Mouse (Mus musculus): Measurements from ENCODE around the gene Neurl4. TPM values are rescaled to one million over a fixed set of nuclear protein-coding genes. Genes with fewer than 3 reads are reported as not detected.

Gene Neurl4
- polyA plus RNA-seq, 2 experiments from 2014 or later, result 7.9 to 8.0 TPM

DNA sequence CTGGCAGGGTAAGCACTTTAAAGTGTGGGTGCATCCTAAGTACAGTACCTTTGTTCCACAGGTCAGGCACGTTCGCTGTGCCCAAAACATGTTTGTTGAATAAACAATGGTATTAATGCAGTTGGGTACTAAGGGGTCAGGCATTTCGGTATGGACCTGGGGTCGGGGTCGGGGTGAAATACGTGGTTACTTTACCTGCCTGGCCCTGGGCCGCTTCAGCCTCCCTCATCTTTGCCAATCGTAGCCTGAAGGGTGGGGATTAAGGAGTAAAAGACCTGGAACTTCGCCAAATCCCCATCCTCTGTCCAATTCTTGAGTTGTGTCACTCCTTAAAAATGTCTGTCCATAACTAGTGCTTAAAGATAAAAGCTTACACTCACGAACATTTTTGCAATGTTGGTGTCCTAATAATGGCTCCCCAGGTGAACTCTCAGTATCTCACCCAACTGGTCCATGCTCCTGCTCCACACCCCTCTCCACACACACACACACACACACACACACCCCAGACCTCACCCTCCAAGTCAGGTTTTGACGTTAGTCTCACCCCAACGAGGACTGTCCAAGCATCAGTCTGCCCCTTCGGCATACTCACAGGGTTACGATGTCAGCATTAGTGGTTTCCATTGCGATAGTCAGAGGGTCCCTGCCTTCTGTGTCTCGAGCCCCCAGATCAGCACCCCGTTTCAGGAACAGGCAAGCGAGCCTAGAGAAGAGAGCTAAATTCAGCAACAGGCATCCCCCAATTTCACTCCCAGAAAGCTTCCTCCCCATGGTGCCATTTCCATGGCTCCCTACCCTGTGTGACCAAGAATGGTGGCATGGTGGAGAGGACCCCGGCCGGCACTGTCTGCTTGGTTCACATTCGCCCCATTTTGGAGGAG lies 18.8 kb upstream of the Neurl4 start:
- no peak for ATAC-seq

DNA sequence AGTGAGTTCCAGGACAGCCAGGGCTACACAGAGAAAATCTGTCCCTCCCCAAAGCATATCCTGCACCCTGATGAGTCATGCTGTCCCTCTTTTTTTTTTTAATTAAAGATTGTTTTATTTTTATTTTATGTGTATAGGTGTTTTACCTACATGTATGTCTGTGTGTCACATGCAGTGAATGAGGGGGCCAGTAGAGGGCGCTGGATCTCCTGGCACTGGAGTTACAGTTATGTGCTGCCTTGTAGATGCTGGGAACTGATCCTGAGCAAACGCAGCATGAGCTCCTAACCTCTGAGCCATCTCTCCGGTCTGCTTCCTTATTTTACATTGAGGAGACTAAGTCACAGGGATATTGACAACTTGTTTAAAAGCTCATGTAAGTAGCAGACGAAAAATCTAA lies 17.8 kb upstream of the Neurl4 start:
- no peak for ATAC-seq

DNA sequence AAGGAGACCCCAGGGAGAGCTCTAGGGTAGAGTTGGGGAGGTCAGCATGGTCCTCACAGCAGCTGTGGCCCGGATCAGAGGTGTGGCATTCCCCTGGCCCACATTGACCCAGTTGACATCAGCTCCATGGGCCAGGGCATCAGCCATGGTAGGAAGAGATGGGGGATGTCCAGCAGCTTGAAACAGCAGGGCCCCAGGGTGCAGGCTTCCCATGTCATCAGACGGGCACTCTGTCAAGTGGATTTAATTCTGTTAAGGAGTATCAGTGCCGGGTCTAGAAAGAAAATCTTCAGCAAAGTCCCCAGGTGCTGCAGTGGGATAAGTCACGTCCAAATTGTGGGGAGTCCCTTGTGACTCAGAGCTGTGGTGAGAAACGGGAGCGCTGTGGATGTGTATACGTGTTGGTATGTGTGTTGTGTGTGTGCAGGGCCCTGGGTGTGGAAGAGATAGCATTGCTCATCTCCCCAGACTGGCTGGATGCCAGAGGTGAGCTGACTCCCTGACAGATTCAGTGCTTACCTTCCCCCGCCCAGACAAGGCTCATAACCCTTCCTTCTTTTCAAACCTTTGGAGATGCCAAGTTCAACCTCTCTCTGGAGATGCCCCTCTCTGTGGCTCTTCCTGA lies 17.2 kb upstream of the Neurl4 start:
- no peak for ATAC-seq

DNA sequence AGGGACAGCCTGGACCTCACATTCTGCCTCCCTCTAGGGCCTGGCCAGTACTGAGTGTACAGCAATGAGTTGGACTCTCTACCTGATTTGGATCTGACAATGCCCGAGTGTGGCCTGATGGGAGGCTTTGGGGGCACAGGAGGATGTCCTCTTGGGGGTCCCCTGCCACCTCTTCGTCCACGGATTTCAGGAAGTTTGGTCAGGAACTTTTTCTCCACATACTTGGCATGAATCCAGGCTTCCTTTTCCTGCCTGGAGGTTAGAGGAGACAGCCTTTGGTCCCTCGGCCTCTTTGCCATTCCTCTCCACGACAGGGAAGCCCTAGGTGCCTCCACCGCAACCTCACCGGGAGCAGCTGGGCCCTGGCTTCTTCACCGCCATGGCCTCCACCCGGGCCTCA lies 16.6 kb upstream of the Neurl4 start:
- no peak for ATAC-seq

DNA sequence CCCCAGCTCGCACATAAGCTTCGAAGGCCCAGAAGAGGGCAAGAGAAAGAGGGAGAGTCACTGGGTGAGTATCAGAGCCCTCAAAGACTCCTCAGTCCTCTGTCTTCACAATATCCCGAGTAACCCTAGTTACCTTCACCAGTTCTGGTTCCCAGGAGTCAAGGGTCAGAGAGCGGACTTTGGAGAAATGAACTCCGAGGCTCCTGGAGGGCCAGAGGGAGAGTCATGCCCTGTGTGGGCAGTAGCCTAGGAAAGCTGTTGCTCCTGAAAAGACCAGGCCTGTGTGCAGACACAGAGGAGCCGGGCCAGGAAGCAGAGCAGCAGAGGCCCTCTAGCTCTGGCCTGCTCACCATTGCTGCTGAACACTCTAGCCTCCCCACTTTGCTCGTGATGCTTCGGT lies 16.2 kb upstream of the Neurl4 start:
- ATAC-seq, result no peak

DNA sequence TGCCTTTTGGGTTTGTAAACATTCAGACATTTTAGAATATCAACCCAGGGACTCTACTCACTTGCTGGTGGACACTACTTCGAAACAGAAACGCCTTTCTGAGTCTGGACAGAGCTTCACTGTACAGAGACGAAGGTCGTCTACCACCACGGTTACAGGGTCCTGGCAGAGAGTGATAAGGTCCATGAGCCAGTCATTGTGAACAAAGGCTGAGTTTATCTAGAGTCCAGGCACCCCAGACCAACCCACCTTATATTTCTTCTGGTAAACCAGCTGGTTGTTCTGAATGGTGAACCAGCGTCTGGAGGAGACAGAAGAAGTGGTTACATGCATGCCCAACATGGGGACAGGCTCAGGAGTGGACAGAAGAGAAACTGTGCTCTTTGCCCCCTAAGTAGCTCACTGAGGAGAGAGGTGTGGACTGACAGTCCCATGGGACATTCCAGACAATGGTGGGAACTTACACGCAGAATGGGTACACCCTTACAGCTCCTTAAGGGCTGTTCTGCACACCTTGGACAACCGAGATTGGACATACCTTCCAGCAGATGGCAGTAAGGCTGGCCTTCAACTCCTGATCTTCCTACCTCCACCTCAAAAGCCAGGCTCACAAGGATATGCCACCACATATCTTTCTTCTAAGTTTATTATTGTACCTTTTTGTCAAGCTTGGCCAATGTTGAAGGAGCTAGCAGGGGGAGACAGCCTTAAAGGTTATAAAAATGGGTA lies 13.8 kb upstream of the Neurl4 start:
- no peak for ATAC-seq

DNA sequence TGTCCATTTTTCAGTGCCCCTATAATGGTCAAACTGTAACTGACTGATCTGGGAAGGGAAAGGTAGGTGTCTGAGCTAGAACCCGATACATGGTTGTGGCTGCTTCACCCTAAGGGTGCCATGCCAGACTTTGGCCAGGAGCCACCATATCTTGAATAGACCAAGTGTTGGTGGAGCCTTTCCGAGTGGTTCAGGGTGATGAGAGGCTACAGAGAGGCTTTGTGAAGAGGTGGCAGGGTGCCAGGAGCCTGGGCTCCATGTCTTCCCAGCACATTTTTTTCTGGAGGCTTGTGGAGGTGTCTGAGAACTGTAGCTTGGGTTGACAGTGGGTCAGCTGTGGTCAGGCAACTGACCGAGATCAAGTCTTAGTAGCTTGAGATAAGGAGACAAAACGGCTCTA lies 9.4 kb upstream of the Neurl4 start:
- no peak for ATAC-seq

DNA sequence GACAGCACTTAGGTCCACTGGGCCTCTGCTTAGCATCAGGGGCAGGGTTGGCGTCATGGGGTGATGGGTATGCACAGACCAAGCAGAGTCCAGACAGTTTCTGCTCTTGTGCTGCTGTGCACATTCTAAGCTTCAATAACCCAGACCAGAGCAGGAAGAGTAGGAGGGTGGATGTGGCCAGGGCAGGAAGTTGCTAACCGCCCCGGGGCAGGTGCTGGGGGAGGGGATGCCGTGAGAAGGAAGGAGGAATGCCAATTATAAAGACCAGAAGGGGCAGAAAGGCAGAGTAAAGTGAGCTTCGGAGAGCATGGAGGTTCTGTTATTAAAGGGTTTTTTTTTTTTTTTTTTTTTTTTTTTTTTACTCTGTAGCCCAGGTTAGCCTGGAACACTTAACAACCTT lies 6.2 kb upstream of the Neurl4 start:
- ATAC-seq, result peak; percentile 95

DNA sequence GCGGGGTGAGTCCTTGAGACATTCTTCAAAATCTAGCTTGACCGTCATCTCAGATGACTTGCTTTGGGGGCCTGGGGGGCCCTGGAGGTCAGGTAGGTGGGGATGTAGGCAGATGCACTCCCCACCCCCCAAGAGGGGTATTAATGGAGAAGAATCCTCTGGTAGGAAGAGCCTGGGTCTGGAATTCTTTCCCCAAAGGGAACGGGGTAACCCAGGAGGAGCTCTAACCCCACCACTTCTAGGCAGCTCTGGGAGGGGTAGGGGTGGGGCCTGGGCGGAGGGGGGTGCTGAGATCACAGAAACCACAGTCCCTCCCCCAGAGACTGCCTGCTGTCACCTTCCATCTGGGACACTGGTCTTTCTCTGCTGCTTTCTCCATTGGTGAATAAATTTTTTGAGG lies 5.6 kb upstream of the Neurl4 start, which contains the start of gene Acap1:
Acap1 (minus strand) TSS at position 249 of the 400 bp plus-strand sequence.
- peak; percentile 37 for ATAC-seq

DNA sequence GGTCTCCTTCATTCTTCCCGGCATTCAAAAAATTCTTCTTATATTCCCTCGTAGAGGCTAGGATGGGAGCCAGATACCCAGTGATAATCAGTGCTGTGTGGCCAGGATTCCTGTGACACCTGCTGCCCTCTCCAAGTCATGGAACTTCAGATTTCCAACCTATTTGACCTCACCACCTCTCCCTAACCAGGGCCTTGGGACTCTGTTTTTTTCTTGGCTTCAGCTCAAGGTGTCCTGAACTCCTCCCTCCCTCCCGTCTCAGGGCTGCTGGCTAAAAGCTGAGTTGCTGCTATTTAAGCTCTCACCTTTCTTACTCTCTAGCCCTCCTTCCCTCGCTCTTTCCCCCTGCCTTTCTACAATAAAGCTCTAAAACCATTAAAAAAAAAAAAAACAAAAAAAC lies 1.0 kb upstream of the Neurl4 start:
- ATAC-seq, result no peak

DNA sequence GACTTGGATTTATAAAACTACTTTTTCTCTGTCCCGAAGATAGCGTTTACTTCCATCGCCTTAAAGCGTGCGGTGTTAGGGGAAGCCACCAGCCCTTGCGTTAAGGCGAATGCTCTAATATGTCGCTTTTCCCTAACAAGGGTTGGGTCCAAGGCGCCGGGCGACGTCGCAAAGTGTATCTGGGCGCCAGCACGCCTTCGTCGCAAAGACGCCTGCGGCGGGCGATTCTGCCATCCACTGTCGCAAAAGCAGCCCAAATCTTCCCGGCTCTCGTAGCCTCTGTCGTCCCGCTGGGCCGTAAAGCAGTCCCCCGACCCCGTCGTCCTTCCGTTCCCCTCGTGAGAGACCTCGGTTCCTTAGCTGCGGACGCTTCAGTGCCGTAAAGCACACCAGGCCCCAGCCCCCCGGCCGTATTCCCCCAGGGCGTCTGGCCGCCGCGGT lies 554 bp downstream of the Neurl4 start:
- peak; percentile 55 for ATAC-seq

DNA sequence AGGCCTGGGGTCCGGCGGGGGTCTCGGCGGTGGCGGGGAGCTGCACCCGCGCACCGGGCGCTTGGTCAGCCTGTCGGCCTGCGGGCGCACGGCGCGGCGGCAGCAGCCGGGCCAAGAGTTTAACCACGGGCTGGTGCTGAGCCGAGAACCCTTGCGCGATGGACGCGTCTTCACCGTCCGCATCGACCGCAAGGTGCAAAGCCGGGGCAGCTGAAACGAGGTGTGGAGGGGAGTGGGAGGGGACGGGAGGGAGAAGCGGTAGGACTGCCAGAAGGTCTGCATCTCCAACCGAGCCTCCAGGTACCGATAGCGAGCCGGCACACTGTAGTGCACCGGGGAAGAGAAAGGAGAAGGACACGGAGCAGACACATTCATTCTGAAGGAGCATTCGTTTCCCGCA lies 1.1 kb downstream of the Neurl4 start:
- ATAC-seq, result no peak

DNA sequence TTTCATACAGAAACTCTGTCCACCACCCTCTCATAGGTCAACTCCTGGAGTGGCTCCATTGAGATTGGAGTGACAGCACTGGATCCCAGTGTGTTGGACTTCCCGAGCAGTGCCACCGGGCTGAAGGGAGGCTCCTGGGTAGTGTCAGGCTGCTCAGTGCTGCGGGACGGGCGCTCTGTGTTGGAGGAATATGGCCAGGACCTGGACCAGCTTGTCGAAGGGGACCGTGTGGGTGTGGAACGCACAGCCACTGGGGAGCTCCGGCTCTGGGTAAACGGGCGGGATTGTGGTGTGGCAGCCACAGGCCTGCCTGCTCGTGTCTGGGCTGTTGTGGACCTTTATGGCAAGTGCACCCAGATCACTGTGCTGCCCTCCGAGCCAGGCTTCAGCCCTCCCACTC lies 2.1 kb downstream of the Neurl4 start:
- no peak for ATAC-seq

DNA sequence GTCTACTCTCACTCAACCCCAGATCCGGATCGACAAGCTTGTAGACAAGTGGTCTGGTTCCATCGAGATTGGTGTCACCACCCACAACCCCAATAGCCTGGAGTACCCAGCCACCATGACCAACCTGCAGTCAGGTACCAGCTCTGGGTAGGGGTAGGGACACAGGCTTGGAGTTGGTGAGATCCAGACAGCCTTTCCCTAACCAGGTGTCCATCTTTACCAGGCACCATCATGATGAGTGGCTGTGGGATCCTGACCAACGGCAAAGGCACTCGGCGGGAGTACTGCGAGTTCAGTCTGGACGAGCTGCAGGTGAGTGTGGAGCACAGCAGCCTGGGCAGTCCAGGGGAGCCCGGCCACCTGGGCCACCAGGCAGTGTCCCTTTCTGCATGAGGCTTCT lies 3.4 kb downstream of the Neurl4 start:
- no peak for ATAC-seq

DNA sequence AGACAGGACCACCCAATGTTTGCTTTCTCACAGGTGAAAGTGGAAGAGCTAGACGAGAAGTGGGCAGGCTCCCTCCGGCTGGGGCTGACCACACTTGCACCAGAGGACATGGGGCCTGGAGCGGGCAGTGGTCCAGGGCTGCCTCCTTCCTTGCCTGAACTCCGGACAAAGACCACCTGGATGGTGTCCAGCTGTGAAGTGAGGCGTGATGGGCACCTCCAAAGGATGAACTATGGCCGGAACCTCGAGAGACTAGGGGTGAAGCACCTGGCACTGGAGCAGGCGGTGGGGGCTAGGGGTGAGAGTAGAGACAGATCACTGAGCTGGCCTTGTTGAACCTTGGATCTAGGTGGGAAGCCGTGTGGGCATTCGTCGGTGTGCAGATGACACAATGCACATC lies 7.8 kb downstream of the Neurl4 start:
- no peak for ATAC-seq

DNA sequence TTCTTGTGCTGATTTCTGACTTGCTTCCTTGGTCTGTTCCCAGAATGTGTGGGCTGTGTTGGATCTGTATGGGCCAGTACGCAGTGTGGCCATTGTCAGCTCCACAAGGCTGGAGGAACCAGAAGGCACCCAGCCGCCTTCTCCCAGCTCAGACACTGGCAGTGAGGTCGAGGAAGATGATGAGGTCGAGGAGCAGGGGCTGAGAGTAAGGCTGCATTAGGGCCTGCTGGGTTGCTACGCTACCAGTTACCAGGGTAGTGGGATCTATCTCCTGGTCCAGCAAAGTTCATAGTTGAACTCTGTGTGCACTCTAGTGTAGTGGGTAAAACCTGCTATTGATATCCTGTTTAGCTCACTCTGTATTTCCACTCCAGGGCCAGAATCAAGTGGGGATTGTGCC lies 8.3 kb downstream of the Neurl4 start:
- no peak for ATAC-seq

DNA sequence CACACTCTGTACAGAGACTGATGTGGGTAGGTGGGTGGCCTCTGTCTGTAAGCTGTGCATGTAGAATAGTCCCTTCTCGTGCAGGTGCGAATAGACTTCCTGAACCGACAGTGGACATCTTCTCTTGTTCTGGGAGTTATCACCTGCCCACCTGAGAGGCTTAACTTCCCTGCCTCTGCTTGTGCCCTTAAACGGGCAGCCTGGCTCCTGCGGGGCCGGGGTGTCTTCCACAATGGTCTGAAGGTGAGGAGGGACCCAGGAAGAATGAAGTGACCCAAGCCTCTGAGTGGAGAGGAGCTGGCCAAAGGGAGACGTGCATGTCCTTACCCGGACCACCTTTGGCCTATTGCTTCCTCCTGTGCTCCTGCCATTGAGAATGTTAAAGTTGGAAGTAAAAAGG lies 9.3 kb downstream of the Neurl4 start:
- ATAC-seq, result no peak

DNA sequence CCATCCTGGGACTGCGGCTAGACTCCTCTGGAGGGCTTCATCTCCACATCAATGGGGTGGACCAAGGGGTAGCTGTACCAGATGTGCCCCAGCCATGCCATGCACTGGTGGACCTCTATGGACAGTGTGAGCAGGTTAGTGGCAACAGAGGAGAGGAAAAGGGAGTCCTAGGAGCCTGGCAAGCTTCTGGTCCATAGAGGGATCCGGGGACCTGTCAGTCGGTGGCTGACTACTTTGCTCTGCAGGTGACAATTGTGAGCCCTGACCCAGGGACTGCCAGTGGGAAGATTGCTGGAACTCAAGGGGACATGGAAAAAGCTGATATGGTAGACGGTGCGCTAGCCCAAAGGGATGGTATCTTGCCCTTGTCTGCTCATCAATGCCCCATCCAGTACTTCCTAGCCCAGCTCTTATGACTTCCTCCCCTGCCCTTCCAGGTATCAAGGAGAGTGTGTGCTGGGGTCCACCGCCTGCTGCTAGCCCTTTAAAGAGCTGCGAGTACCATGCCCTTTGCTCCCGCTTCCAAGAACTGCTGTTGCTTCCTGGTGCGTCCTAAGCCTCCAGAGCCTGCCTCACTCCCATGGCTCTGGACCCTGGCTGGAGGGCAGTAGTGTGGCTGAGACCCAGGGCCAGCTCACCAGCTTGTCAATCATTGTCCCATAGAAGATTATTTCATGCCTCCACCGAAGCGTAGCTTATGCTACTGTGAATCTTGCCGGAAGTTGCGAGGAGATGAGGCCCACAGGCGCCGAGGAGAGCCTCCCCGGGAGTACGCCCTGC lies 10.1 kb downstream of the Neurl4 start:
- ATAC-seq, result no peak

DNA sequence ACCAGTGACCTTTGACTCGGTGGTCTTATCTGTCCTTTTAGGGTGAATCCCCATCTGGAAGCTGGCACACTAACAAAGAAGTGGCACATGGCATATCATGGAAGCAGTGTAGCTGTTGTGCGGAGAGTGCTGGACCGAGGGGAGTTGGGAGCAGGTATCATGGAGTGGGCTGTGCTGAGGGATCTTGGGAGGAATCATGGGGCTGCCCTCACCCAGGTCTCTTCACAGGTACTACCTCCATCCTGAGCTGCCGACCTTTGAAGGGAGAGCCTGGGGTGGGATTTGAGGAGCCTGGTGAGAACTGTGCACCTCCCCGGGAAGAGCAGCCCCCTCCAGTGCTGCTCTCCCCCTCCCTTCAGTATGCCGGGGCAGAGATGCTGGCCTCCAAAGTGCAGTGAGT lies 10.8 kb downstream of the Neurl4 start:
- no peak for ATAC-seq

DNA sequence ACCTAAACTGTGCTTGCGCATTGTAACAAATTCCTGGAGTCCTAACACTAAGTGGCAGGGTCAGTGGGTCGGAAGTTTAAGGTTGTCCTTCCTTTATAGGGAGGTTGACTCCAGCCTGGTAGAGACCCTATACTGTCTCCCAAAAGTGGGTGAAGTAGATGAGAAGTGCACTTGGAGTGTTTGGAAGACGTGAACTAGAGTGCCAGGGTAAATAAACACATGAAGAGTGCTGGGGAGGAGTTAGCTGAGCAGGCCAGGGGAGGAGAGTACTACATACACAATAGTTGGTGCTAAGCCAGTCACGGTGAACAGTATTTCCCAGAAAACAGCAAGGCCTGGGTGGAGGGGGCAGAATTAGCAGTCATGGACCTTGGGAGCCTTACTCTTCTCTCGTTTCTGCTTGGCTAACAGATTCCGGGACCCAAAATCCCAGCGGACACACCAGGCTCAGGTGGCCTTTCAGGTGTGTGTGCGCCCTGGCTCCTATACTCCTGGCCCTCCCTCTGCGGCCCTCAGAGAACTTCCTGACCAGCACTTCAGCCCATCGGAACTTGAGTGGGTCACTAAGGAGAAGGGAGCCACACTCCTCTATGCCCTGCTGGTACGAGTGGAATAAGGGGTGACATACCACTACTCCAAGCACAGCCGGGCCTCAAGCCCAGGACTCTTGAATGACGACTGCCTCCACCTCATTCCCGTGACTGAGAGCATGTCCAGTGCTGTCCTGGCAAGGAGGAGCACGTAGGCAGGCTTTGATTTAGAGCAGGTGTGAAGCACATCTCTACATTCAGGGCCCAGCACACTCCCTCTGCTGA lies 12.1 kb downstream of the Neurl4 start:
- no peak for ATAC-seq

DNA sequence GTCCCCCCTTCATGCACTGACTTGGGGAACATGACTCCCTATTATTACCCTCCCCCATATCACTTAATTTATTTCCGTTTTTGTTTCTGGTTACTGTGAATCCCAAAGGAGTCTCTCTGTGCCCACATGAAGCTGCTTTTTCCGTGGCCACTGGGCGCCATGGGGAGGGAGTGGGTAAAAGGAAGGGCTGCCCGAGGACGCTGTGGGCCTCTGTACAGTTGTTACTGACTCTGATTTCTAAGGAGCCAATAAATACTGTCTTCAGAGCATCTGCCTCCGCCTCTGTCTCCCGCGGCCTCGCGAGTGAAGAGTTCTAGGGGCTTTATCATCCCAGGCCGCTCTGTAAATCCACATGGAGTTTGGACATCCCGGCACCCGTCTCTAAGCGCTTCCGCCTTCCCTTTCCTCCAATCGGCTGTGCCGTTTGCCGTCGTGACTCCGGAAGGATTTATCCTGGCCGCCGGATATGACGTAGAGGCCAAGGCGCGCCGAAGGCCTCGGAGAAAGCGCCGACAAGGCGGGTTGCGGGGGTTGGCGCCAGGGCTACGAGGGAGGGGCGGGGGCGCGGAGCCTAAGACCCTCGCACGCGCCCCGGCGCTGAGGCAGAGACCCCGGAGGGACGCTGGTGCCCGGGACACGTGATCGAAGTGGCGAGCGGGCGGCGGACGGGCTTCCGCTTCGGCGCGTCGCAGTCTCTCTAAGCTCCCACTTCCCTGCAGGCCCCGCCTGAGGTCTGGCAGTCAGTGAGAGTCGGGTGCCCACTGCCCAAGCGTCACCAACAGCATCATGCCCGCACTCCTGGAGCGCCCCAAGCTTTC lies 12.9 kb downstream of the Neurl4 start, which contains the start of gene Gps2:
Gps2 (plus strand) TSS at position 335 of the 818 bp plus-strand sequence.
- peak; percentile 88 for ATAC-seq

Data from activated CD4-positive, CD25-positive, alpha-beta regulatory T cell, adult 4 months (primary cell).